Mouse (Mus musculus) right cerebral cortex, postnatal 14 days (tissue): Measurements from ENCODE around the gene Tctn3.

Experiments
- DNase-seq: peaks from one replicate; pipeline ENCODE4 v3.0.0; 2022

Tctn3 gene

GRCm38 (mm10) chr19:40611830-40612506 lies at the start of gene Tctn3, which contains the start of gene Entpd1:
Gene Tctn3, minus strand, starts transcription at chr19:40612233.
Gene Entpd1, plus strand, starts transcription at chr19:40612366.
- DNase-seq, result peak; percentile 95

- no peak for DNase-seq
These were observed 49.1 kb upstream of the Tctn3 start for GRCm38 (mm10) chr19:40661108-40661507.

DNA sequence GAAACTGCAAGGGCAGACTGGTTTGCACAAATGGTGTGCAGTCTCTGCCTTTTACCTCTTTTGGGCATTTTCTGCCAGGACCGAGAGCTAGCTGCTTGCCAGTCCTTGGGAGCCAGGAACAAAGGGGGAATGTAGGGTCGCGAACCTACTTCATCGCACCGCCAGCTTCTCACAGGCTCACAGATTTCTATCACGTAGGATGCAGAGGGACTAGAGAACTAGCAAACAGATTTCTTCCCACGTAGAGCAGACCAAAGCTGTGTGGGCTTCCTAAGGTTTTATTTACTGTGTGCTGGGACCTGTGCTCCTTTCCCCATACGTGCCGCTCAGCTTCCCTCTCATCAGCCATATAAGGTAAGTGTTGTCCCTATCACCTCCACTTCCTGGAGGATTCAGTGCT lies 48.5 kb upstream of the Tctn3 start:
- no peak for DNase-seq

GRCm38 (mm10) chr19:40659651-40660478 lies 47.8 kb upstream of the Tctn3 start:
- DNase-seq, result no peak

DNA sequence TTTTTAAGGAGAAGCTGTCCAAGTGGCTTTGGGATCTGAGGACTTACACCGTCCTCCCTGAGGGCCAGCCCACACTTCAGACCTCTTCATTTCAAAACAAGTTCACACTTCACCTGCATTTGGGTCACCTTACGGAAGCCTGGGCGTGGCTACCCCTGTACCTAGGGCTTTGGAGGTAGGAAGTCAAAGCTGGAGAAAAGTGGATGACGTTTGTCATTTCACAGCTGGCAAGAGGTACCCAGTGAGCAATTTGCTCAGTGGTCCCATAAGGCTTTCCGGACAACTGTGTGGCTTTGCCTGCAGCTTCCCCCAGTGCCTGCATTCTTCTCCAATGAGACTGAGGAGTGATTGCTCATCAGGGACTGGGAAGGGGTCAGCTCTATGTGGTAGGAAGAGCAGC lies 46.9 kb upstream of the Tctn3 start:
- no peak for DNase-seq

- DNase-seq, result no peak
These were observed 46.2 kb upstream of the Tctn3 start for GRCm38 (mm10) chr19:40658281-40658680.

DNA sequence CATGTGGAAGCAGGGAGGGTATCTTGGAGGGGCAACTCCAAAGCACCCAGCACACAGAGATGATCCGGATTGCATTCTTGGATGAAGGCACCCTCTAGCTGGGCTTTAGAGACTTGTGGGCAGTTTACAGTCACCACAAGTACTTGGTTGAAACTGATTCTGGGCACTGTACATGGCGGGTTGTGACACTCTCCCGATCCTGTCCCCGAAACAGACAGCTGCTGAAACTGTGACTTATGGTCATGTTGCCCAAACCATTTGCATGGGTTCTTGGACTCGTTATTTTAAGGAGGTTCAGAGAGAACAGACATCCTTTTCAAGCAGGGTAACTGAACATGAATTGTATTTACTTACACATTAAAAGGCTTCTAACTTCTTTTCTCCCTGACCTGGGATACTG lies 44.2 kb upstream of the Tctn3 start:
- DNase-seq, result no peak

DNA sequence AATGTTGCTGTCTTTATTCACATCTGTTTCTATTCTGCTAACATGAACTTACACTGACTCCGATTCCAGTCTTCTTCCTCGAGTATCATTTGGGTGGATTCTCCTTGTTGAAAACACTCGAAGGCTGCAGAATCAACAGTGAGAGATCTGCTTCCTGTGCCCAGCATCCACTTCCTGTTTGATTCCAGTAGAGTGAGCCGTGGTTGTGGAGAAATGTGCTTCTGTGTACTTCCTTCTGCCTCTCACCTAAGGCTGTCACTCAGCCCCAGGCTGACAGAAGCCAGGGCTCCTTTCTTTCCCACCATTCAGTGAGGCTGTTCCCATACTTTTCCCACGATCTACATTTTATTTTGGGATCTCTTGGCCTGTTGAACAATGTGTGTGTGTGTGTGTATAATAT lies 38.1 kb upstream of the Tctn3 start:
- DNase-seq, result no peak

DNA sequence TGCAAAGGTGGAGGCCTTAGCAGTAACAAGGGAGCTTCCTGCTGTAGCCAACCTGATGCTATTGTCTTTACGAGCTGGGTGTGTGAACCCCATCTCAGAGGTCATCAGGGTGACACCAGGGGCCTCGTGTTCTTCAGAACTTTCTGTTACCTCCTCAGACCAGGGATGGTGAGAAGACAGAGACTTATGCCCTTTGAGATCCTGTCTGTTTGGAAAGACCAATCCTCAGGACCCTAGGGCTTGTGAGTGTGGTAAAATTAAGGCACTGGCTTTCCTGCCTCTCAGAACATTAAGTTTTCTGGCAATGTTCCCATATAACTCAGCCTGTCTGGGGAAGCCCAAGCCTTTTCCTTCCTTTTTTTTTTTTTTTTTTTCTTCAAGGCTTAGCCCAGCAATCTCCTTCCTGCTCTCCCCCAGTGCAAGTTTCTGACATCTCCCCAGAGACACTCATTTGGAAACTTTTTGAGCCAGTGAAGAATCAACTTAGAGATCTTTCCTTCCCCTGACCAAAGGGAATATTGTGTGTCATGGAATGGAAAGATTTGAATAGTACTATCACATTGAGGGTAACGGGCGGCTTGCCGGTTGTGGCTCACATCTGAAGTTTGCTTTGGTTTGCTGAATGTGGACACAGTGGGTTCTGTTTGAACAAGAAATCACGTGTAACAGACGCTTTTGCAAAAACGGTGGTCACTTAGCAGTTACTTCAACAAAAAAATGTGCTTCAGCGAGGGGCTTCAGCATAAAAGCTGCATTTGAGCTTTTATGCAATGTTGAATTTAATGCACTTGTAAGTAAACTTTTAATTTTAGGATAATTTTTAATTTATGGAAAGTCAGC lies 35.5 kb upstream of the Tctn3 start:
- no peak for DNase-seq

DNA sequence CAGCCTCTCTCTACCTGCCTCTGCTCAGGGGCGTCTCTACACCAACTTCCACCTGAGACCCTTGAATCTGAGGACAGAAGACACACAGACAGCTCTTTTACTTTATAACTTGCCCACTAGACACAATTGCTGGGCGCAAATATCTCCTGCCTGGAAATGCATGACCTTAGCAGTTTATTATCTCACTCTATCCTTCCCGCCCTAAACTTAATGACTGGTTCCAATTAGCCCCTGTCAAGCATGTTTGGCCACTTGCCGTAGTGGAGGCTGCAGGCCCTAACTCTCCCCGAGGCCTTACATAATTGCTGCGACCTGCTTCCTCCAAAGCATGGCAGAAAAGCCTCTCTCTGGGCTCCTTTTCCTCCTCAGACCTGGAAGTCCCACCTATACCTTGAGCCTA lies 34.3 kb upstream of the Tctn3 start:
- no peak for DNase-seq

DNA sequence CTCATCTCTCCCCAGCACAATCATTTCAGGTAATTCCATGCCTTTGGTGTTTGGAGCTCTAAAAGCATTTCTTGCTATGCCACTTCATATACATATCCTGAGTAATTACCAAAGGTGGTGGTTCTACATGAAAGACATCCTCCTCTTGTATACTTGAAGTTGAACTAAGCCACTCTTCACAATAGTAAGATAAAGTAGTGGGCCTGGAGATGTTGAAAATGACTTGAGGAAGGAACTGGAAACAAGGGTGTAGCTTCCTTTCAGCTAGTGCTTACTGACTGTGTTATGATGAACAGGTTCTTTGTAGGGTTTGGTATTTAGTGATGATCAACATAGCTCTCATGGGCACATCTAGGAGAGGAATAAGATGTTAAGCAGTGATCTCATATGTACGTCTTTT lies 31.8 kb upstream of the Tctn3 start:
- no peak for DNase-seq

DNA sequence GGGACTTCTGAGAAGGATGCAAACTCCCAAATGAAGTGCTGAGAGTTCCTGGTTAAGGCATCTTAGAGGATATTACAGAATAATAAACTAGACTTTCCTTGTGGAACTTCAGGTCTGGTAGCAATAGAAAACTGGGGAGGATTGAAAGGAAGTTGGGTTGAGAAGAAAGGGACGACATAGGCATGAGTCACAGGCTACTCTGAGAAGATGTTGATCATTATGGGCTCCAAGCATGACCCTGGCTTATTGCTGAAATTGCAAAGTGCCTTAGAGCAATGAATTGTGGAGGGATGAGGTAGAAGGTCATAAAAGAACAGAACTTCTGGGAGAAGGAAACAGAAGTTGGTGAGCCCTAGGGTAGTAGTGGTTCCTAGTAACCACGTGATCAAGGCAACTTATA lies 28.8 kb upstream of the Tctn3 start:
- DNase-seq, result no peak

DNA sequence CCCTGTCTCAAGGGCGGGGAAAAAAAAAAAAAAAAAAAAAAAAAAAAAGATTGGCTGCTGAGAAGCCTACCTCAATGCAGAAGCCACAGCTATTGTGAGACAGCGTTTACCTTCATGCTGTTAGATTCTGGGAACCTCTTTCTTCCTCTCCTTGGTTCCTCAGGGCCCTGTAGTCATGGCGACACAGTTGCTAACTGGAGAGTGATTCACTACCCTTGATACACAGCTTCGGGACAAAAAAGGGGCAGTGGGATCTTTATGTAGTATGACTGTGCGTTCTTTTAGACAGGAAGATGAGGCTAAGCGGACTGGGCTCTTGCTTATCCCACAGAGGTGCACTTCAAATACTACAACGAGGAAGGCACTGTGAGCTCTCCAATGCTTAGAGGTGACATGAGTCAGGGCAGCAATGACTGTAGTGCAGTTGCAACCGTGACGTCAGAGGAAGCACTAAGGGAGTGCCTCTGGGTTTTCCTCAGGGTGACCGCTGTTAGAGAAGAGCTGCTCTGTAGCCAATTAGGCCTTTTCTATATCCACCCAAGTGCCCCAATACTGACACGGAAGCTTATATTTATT lies 27.8 kb upstream of the Tctn3 start:
- no peak for DNase-seq

DNA sequence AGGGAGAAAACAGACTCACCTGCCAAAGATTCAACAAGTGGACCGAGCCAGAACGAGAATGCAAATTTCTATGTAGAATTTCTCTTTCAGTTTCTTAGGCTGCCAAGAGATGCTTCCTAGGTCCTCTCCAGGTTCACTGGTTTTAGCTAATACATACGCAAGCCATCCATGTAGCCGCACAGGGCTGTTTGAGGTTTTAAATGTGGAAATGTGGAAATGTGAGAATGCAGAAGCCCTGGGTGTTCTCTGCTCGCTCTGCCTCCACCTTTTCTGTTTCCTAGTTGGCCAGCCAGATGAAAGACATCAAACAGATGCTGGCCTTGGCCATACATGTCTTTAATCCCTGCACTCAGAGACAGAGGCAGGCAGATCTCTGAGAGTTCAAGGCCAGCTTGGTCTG lies 26.5 kb upstream of the Tctn3 start:
- DNase-seq, result no peak

DNA sequence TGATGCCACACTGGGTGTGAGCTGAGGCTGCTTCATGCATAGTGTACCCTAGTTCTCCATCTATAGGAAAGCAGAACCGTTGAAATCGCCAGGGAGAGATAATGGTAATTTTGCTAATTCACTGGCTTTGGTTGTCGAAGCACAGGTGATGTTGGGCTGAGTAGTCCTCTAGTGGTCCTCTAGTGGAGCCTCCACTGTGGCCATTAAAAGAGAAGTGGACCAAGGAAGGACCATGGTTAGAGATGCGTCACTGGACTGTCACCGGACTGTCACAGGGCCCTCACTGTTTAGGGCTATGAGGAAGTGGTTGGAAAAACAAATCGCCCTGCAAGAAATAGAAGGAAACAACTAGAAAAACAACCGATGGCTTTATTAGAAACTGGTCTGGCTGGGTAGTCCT lies 25.6 kb upstream of the Tctn3 start:
- no peak for DNase-seq

DNA sequence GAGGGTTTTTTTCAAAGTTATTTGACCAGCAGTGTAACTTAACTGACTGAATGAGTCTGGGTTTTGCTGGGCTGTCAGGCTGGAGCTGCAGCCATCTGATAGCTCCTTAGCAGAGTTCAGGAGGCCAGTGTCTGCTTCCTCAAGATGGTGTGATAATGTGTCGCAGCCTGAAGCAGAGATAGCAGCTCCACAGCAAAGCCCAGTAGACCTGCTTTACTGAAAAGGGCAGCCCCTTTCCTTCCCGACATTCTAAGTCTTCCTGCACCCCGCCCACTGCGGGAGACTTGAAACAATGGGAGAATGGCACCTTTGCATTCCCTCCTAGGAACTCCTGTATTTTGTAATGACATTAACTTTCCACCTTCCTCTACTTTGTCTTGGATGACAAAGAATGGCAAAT lies 25.1 kb upstream of the Tctn3 start:
- DNase-seq, result no peak

GRCm38 (mm10) chr19:40633144-40633543 lies 21.1 kb upstream of the Tctn3 start:
- DNase-seq, result no peak

DNA sequence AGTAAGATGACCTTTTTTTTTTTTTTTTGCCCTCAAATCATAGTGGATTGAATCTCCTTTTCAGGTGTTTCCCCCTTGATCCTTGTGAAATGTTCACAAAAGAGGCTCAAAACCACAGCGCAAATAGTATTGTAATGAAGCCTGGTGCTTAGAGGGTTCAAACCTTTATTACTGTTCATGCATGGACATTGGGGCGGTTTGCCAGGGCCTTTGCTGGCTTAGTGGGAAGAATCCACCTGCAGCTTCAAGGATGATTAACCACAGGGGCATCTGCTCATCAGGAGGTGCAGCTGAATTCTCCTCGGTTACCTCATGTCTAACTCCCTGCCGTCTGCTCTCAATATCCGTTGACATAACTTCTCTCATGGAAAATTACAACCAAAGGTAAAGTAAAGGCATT lies 20.6 kb upstream of the Tctn3 start:
- DNase-seq, result no peak

DNA sequence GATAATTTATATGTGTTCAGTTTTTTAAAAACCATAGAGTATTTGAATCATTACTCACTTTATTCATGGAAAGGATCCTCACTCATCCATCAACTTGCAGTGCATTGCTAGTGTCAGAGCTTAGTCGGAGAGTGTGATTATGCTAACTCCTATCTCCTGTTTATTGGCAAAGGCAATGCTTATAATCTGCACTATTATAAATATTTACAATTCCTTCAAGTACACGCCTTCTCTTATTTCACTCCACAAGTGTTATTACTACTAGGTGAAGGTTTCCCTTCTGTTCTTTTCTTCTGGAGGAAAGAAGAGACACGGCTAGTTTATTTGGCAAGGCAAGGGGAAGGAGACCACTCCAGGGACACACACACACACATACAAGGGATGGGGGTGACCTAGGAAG lies 20.2 kb upstream of the Tctn3 start:
- DNase-seq, result no peak

GRCm38 (mm10) chr19:40630606-40631005 lies 18.6 kb upstream of the Tctn3 start:
- no peak for DNase-seq

DNA sequence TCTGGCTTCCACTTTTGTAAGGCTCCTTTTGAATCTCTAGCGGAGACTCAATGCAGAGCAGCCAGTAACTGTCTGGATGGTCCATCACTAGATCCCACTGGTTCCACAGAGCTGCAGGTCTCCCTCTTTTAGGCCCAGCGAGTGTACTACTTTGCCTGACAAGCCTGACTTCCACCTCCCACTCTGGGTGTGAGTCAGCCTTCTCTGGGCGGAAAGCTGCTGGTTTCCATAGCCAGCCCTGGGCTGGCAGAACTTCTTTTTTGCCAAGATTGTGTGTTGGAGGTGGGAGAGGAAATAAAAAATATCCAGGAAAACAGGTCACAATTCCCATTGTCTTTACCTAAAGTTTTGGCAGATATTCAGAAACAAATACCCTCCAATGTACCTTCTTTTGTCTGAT lies 18.1 kb upstream of the Tctn3 start:
- DNase-seq, result no peak

DNA sequence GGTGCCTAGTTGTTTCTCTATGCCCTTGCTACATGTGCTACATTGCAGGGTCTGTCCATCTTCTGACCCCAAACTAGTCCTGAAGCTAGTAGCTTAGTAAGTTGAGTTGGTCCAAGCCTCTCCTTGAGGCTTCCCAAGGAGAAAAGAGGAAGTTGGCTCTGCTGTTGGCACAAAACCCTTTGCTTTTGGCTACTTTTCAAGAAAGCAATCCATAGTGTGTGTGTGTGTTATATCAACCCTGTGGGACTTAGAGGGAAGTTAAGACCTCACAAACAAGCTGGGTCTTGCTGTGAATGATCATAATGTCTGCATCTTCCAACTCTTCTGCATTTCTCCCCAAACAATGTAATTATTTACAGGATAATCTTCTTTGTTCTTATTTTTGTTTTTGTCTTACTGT lies 16.9 kb upstream of the Tctn3 start:
- DNase-seq, result no peak

- DNase-seq, result no peak
These were observed 13.9 kb upstream of the Tctn3 start for GRCm38 (mm10) chr19:40625935-40626334.
